Mouse (Mus musculus) colon, adult 2 months (tissue): ENCODE results near the gene Evi5l. TPM values are rescaled to one million over a fixed set of nuclear protein-coding genes. Genes with fewer than 3 reads are reported as not detected.

ENCODE experiments used
- polyA plus RNA-seq: library from polyadenylated mRNA; depleted of rRNA; stranded (reverse); fragments of >200 nt; gene quantifications from 2 replicates; pipeline ENCODE4 v1.2.3, GENCODE M21; 2012; rRNA removed

Gene Evi5l
- polyA plus RNA-seq = 16.9 and 18.5 TPM in 2 replicates

DNA sequence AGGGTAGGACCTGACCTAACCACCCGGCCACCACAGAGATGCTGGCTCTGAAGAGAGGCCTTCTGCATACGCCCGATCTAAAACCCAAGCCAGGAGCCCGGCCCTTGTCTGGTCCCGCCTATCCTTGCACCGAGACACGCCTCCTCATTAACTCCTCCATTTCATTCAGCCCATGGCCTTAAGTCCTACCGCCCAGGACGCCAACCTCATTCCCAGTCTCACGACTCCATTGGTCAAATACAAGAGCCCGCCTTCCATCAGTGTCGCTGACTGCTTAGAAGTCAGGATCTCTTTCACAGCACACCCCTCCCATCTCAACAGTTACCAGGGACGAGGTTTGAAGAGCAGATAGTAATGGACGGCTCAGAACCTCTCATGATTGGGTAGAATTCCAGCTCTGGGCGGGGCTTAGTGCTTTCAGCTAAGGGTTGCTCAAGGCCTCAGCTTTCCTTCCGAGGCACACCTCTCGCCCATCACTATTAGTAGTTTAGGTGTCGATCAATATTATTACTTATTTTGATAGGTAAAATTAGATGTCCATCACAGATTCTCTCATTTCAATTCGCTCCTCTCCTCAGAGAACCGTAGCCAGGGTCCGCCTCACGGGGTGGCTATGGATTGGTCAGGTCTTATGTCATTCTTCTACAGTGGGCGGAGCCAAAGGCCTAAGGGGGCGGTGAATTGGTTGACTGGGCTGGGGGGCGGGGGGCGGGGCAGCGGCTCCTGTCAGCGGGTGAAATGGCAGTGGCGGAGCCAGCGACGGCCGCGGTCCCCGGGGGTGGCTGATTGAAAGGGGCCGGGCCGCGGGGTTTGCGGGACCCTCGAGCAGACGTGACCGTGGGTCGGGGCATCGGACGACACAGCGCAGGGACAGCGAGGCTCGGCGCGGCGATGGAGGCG is at the start of gene Evi5l:
Evi5l (plus strand) TSS at position 716 of the 900 bp plus-strand sequence.

DNA sequence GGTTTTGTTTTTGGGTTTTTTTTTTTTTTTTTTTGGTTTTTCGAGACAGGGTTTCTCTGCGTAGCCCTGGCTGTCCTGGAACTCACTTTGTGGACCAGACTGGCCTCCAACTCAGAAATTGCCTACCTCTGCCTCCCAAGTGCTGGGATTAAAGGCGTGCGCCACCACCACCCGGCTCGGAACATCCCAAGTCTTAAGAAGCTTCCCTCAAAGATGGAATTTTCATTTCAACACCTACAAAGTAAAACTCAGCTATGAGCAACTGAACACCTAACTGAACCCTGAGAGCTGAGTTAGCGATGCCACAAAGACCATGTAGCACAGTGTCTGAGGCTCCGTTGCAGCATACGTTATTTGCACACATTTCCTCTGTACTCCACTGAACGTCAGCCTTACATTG is 32.6 kb upstream of the Evi5l start, which contains the start of gene Cd209g:
Cd209g (plus strand) TSS at position 301 of the 400 bp plus-strand sequence.

DNA sequence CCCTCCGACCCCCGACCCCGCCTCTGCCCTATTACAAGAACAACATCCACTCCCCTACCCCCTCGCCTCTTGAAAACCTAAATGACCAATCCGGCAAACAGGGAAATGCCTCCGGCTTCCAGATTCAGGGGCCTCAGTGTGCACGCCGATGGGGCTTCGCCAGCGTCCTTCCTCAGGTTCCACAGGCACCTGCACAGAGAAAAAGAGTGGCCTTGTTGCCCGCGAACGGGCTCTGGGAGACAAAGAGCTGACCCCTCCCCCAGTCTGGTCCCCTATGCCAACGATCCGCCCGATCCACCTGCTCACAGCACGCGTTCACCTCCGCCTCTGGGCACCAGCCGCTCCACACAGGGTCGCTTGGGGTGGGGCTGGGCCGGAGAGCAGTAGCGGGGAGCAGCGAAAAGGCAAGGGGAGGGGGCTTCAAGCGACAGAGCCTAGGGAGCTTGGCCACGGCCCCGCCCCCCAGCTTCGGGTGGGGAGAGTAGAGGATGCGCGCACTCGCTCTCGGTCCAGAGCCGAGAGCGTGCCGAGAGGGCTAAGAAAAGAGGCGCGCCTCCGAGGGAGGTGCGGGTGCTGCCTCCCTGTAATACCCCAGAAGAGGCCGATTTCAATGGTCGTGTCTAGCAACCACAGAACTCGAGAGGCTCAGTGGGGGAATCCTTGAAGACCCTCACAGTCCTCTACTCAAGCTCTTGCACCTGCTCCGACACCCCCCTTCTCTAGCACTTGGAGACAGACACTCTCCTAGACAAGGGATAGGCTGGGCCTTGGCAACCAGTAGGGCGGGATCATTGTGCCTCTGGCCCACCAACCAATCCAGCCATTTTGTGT is 50.6 kb downstream of the Evi5l start, which contains the start of gene Prr36:
Prr36 (minus strand) TSS at position 669 of the 831 bp plus-strand sequence.

DNA sequence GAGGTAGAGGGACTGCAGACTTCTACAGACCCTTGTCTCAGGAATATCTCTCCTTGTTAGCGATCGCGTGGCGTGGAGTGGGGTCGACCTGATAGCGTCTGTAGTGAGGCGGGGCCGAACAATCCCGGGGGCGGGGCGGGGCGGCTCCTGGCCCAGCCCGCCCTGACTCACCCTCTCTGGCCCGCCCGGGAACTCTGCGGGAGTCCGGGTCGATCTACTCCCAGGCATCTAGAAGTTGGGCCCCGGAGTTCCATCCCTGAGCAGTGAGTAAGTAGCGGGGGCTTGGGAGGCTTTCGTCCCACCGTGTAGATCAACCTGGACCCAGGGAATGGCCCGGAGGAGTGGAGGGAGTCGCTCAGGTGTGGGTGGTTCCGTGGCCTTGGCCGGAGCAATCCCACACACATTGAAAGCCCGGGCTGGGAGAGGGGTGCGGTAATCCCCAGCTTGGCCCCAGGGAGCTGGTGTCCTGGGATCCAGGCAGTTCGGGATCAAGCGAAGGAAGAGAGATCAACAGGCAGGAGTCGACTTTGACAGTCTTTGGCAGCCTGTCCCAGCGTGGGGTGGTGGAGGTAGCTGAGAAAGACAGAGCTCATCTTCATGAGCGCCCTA is 60.5 kb downstream of the Evi5l start, which contains the start of gene Lrrc8e:
Lrrc8e (plus strand) TSS at position 89 of the 609 bp plus-strand sequence.

DNA sequence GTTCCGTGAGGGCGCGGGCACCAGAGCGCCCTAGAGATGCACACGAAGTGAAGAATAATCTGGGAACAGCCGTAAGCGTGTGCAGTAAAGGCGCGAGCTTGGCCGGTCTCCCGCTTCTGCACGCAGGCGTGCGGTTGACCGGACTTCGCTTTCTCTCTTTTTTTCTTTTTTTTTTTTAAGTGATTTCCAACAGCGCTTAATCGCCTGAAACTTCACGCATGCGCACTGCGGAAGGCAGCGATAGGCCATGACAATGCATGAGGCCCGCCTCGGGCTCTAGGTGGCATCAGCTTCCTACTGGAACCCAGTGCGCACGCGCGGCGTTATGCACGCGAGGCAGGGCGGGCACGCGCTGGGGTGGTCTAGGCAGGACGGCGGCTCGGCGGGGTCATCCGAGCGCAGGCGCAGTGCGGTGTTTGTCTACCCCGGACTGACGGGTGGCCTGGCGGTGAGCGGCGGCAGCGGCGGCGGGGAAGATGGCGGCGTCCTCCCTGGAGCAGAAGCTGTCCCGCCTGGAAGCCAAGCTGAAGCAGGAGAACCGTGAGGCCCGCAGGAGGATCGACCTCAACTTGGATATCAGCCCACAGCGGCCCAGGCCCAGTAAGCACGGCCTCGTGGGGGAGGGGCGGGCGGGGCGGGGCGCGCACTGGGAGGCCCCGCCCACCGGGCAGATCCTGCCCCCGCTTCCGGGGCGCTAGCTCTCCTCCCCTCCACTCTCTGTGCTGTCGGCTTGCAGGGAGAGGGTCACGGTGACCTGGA is 72.2 kb downstream of the Evi5l start, which contains the start of the genes Map2k7 and Gm49320:
Map2k7 (plus strand) TSS at position 307 of the 759 bp plus-strand sequence.
Gm49320 (plus strand) TSS at position 432 of the 759 bp plus-strand sequence.

DNA sequence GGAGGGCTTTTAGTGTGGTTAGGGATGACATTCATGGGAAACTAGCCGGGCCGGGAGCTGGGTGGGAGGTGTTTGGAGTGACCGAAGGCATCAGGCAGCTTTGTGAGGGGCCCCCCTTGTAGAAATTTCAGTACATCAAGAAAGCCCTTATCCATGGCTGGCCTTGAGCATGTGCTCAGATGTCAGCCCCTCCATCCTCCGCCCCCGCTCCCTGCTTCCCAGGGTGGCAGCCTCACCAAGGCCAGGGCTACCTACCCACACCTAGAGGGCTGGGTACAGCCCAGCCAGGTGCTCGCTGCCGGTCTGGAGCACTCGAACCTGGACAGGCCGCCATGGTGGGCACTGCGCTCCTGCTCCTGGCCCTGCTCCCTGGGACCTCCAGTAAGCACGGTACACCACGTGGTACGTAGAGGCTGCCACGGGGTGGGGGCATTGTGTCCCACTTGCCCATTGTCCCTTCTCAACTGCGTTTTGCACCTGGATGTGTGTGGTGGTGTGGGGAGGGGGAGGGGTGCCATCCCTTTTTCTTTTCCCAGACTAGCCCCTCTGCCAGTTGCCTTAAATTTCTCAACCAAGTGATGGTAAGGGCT is 81.7 kb downstream of the Evi5l start, which contains the start of gene Tgfbr3l:
Tgfbr3l (plus strand) TSS at position 264 of the 590 bp plus-strand sequence.

DNA sequence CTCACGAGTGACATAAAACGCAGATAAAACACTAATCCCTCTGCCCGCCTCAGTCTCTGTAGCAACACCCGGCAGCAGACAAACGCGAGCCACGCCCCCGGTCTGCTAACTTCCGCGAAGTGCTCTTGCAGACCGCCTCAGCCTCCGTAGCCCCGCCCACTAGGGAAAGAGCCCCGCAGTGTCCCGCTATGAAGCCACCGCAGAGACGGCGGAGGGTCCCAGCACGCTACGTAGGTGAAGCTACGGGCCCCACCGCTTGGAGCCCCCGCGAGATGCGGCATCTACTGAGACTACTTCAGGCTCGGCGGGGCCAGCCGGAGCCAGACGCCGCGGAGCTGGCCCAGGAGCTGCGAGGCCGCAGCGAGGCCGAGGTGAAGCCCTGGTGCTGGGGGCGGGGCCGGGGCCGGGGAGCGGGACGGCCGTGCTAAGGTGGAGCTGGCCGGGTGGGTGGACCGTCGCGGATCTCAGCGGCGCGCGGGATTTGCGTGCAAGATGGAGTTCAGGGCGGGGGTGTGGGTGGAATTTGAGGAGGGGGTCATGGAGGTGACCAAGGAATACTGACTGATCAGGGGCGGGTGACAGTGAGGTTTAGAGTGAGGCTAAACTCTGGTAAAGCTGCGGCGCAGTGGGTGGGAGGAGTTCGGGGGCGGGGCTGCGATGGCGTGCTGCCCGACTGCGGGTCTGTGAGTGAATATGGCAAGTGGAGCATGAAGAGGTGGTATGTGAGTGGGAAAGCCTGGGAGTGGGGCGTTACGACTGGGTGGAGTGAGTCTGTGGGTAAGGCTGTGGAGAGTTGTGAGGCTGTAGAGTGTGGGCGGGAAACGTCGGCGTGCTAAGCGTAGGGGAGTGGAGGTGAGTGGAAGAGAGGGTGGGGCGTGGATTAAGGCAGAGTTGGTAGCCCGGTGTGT is 86.8 kb downstream of the Evi5l start, which contains the start of gene Snapc2:
Snapc2 (plus strand) TSS at position 147 of the 908 bp plus-strand sequence.

DNA sequence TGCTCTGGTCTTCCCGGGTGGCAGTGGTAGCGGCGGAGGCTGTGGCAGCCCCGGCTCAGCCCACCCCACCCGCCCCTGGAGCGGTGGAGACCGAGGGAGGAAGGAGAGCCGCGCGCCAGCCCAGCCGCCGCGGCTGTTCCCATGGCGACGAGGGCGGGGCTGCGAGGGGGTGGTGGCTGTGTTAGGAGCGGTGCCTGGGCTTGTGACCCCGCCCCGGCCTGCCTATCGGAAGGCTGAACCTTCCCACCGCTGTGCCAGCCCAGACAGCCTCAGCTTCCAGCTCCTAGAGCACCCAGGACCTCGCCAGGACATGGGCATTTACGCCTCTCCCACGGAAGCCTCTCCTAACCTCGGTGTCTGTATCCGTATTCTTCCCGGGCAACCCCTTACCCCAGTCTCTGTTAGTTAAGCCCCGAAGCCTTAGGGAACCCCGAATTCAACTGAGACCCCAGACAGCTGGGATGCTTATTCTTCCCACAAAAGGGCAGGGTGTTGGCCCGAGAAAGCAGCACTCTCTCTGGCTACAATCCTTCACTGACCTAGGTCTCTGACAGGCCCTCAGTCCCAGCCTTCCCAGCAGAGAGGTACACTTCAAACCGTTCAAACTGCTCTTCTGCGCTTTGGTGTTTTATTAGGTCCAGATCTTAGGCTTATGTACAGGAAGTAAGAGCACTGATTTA is 92.9 kb downstream of the Evi5l start, which contains the start of gene Ctxn1:
Ctxn1 (minus strand) TSS at position 150 of the 680 bp plus-strand sequence.

Other genes with a start within 250 kb of the Evi5l start
- 0.07 and 0.67 TPM in 2 replicates for gene Cd209b, start 239.7 kb upstream of the Evi5l start, polyA plus RNA-seq
- gene Cd209c, start 211.8 kb upstream of the Evi5l start, polyA plus RNA-seq = 0.34 TPM in 1 of 2 replicates, not detected in the other
- 0.89 and 4.1 TPM in 2 replicates for gene Cd209f, start 60.7 kb upstream of the Evi5l start, polyA plus RNA-seq
- gene Cd209g, start 32.5 kb upstream of the Evi5l start, polyA plus RNA-seq = 3.0 and 3.8 TPM in 2 replicates
- 0.51 and 2.1 TPM in 2 replicates for gene Prr36, start 50.9 kb downstream of the Evi5l start, polyA plus RNA-seq
- gene Lrrc8e, start 60.3 kb downstream of the Evi5l start, polyA plus RNA-seq = 4.3 and 8.4 TPM in 2 replicates
- 31.5 and 42.3 TPM in 2 replicates for gene Map2k7, start 72.2 kb downstream of the Evi5l start, polyA plus RNA-seq
- gene Gm49320, start 72.3 kb downstream of the Evi5l start, polyA plus RNA-seq = 1.3 and 2.4 TPM in 2 replicates
- gene Tgfbr3l, start 81.6 kb downstream of the Evi5l start, polyA plus RNA-seq = 34.6 and 89.3 TPM in 2 replicates
- gene Snapc2, start 86.5 kb downstream of the Evi5l start, polyA plus RNA-seq = 36.8 and 36.9 TPM in 2 replicates
- gene Ctxn1, start 92.7 kb downstream of the Evi5l start, polyA plus RNA-seq = 26.2 and 39.8 TPM in 2 replicates
- gene Timm44, start 109.3 kb downstream of the Evi5l start, polyA plus RNA-seq = 63.2 and 73.9 TPM in 2 replicates
- gene Ccl25, start 158.6 kb downstream of the Evi5l start, polyA plus RNA-seq = 2.9 and 4.3 TPM in 2 replicates
- gene Elavl1, start 158.8 kb downstream of the Evi5l start, polyA plus RNA-seq = 25.2 and 28.0 TPM in 2 replicates